Mouse (Mus musculus): ENCODE results near the gene Borcs6.

DNA sequence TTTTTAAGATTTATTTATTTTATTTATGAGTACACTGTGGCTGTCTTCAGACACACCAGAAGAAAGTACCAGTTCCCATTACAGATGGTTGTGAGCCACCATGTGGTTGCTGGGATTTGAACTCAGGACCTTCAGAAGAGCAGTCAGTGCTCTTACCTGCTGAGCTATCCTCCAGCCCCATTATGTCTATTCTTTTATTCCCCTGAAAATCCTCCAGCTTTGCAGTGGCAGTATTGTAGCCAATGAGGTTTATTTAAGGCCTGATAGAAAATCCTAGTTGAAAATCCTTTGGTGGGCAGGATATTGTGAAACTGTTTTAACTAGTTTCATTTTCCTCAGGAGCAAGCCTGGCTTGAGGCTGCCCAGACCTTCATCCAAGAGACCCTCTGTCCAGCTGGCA, 38.8 kb upstream of the Borcs6 start:
- TF ChIP-seq POLR2A (IDR thresholded peaks at IDR 0.05; ENCODE audit: control insufficient read depth in 1 of 2, insufficient read depth in 1 of 2, low read depth in 1 of 2, low read length in 2 of 2, poor library complexity in 1 of 2): no peak
- no peak for TF ChIP-seq MEF2A (IDR thresholded peaks at IDR 0.05; ENCODE audit: extremely low read depth, insufficient replicate concordance, low read depth, low read length, poor library complexity, severe bottlenecking)
- TF ChIP-seq CTCF (IDR thresholded peaks at IDR 0.05 in 2 of 3, conservative IDR thresholded peaks at IDR 0.05 in 1 of 3; ENCODE audit: control insufficient read depth in 1 of 3, insufficient read depth in 1 of 3, low read depth in 2 of 3, low read length in 3 of 3, poor library complexity in 1 of 3, severe bottlenecking in 1 of 3): no peak
